Mouse (Mus musculus): ENCODE results near the gene Ccdc39.

DNA sequence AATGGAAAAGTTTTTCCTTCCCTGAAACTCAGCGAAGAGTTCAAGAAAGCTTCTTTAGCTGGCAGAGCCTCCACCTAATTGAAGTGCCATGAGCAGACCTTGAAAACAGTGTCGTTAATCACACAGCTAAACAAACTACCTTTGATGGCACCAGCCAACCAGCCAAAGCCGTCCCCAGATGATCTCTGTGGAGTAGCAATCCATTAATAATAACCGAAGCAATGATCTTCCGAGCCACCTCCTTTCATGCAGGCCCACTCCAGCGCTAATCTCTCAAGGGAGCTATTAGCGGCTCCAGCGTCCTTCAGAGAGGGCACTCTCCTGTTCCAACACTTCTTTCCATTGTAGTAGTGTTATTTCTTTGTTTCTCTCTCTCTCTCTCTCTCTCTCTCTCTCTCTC lies 43.3 kb upstream of the Ccdc39 start:
- no peak for TF ChIP-seq POLR2A (IDR thresholded peaks at IDR 0.05; ENCODE audit: borderline replicate concordance, extremely low read depth, low read depth, low read length)
- no peak for TF ChIP-seq CTCF (IDR thresholded peaks at IDR 0.05; ENCODE audit: insufficient read depth, low read length)

Measured in lung, adult 2 months (tissue).